Mouse (Mus musculus) intestine, embryonic 15.5 days (tissue): ENCODE data around the gene Lonp2. TPM values are rescaled to one million over a fixed set of nuclear protein-coding genes. Genes with fewer than 3 reads are reported as not detected.

ENCODE experiments used
- ATAC-seq: fragments of 200-750 bp; cut with Nextera tagmentation; 2 replicates; pipeline ENCODE4 v1.8.0; 2017; ENCODE audit warnings: moderate TSS enrichment, moderate library complexity
- H3K27ac ChIP-seq: fragments of 300-500 bp; sonication (generic); 2 replicates; pipeline ENCODE4 v1.5.1; 2015; ENCODE audit warnings: mild to moderate bottlenecking, inconsistent platforms
- H3K27me3 ChIP-seq: fragments of 300-500 bp; sonication (generic); replicated peaks from 2 replicates; pipeline ENCODE4 v1.6.1; 2015; ENCODE audit warnings: inconsistent platforms
- H3K36me3 ChIP-seq: fragments of 300-500 bp; sonication (generic); 2 replicates; pipeline ENCODE4 v1.6.1; 2015; ENCODE audit warnings: inconsistent platforms
- H3K4me1 ChIP-seq: fragments of 300-500 bp; sonication (generic); replicated peaks from 2 replicates; pipeline ENCODE4 v1.6.1; 2015; ENCODE audit warnings: inconsistent platforms
- H3K4me2 ChIP-seq: fragments of 300-500 bp; sonication (generic); replicated peaks from 2 replicates; pipeline ENCODE4 v1.6.1; 2015; ENCODE audit warnings: mild to moderate bottlenecking, inconsistent platforms
- H3K4me3 ChIP-seq: fragments of 300-500 bp; sonication (generic); replicated peaks from 2 replicates; pipeline ENCODE4 v1.5.1; 2015; ENCODE audit warnings: inconsistent platforms
- H3K9ac ChIP-seq: fragments of 300-500 bp; sonication (generic); 2 replicates; pipeline ENCODE4 v1.6.1; 2015; ENCODE audit warnings: inconsistent platforms
- H3K9me3 ChIP-seq: fragments of 300-500 bp; sonication (generic); 2 replicates; pipeline ENCODE4 v1.6.1; 2016; ENCODE audit warnings: inconsistent platforms
- WGBS: fragments of 180-500 bp; shearing (Covaris S2); methylation state at CpG from one replicate; pipeline ENCODE4 v1.1.7; 2015; 5-methylcytosine and 5-hydroxymethylcytosine counted together
- polyA plus RNA-seq: library from polyadenylated mRNA; unstranded; fragments of >200 nt; fragmentation: Nextera tagmentation; extraction: Ambion mirVana; gene quantifications from 2 replicates; pipeline ENCODE4 v1.2.1, GENCODE M21; 2015

Lonp2 gene
- polyA plus RNA-seq: 60.9 and 63.0 TPM in 2 replicates

- H3K9me3 ChIP-seq: no peaks in the 10 kb centered on the region
- H3K4me1 ChIP-seq: peaks cover 6% of the 10 kb centered on the region
- H3K27me3 ChIP-seq: no peaks in the 10 kb centered on the region
- WGBS: under 1% methylated on average over 62 of the region's 62 CpGs
- H3K27ac ChIP-seq: peak within 1 kb of the TSS; percentile 69
- peak within 1 kb of the TSS; percentile 68 for H3K4me2 ChIP-seq
- peak within 1 kb of the TSS; percentile 62 for H3K4me3 ChIP-seq
- H3K36me3 ChIP-seq: no peaks in the 10 kb centered on the region
- H3K9ac ChIP-seq: peak within 1 kb of the TSS; percentile 68
- peak; percentile 100 for ATAC-seq
These were observed at the start of gene Lonp2 for GRCm38 (mm10) chr8:86623911-86624731. TSS of gene Lonp2 (plus strand) at chr8:86624043.

- Histone ChIP-seq H3K4me3 (no peak overlapping the region), H3K36me3 (no peaks in the 10 kb centered on the region), H3K27ac (no peak overlapping the region), H3K27me3 (no peaks in the 10 kb centered on the region), H3K9me3 (no peaks in the 10 kb centered on the region), H3K9ac (no peak overlapping the region), H3K4me1 (peaks cover 4% of the 10 kb centered on the region; the same call in 1 of the 2 replicates), H3K4me2 (no peak overlapping the region)
- no peak for ATAC-seq
- 82% methylated on average over 8 of the region's 8 CpGs for WGBS
These were observed 46.3 kb upstream of the Lonp2 start for GRCm38 (mm10) chr8:86577547-86577946.

- H3K36me3 ChIP-seq: no peaks in the 10 kb centered on the region
- peaks cover 4% of the 10 kb centered on the region; the same call in 1 of the 2 replicates for H3K4me1 ChIP-seq
- no peak overlapping the region for H3K4me3 ChIP-seq
- no peak for ATAC-seq
- no peak overlapping the region for H3K4me2 ChIP-seq
- no peak overlapping the region for H3K27ac ChIP-seq
- H3K9ac ChIP-seq: no peak overlapping the region
- WGBS: 40% methylated on average over 9 of the region's 9 CpGs
- no peaks in the 10 kb centered on the region for H3K27me3 ChIP-seq
- no peaks in the 10 kb centered on the region for H3K9me3 ChIP-seq
These were observed 45.8 kb upstream of the Lonp2 start for GRCm38 (mm10) chr8:86578076-86578475.

- Histone ChIP-seq H3K27me3 (no peaks in the 10 kb centered on the region), H3K4me3 (no peak overlapping the region), H3K4me1 (peaks cover 4% of the 10 kb centered on the region; the same call in 1 of the 2 replicates), H3K9me3 (no peaks in the 10 kb centered on the region), H3K4me2 (no peak overlapping the region), H3K9ac (no peak overlapping the region), H3K36me3 (no peaks in the 10 kb centered on the region), H3K27ac (no peak overlapping the region)
- 65% methylated on average over 8 of the region's 8 CpGs for WGBS
- no peak for ATAC-seq
These were observed 45.1 kb upstream of the Lonp2 start for GRCm38 (mm10) chr8:86578693-86579092.

GRCm38 (mm10) chr8:86580458-86580857, 43.4 kb upstream of the Lonp2 start, which contains the start of gene Abcc12:
TSS of gene Abcc12 (minus strand) at chr8:86580686.
- no peak within 1 kb of the TSS for H3K27ac ChIP-seq
- H3K36me3 ChIP-seq: no peaks in the 10 kb centered on the region
- no peak within 1 kb of the TSS for H3K9ac ChIP-seq
- H3K27me3 ChIP-seq: no peaks in the 10 kb centered on the region
- H3K4me2 ChIP-seq: no peak within 1 kb of the TSS
- H3K4me1 ChIP-seq: peaks cover 4% of the 10 kb centered on the region; the same call in 1 of the 2 replicates
- ATAC-seq: no peak
- H3K9me3 ChIP-seq: no peaks in the 10 kb centered on the region
- no peak within 1 kb of the TSS for H3K4me3 ChIP-seq

- Histone ChIP-seq H3K9me3 (no peaks in the 10 kb centered on the region), H3K27me3 (no peaks in the 10 kb centered on the region), H3K4me3 (no peak overlapping the region), H3K27ac (no peak overlapping the region), H3K9ac (no peak overlapping the region), H3K4me2 (no peak overlapping the region), H3K4me1 (peaks cover 4% of the 10 kb centered on the region; the same call in 1 of the 2 replicates), H3K36me3 (no peaks in the 10 kb centered on the region)
- WGBS: 76% methylated on average over 4 of the region's 4 CpGs
- ATAC-seq: no peak
These were observed 41.9 kb upstream of the Lonp2 start for GRCm38 (mm10) chr8:86581921-86582331.

GRCm38 (mm10) chr8:86585118-86585517, 38.7 kb upstream of the Lonp2 start:
- Histone ChIP-seq H3K9ac (peak overlapping the region; percentile 34; the same call in 1 of the 2 replicates), H3K4me3 (peak overlapping the region; percentile 42)

GRCm38 (mm10) chr8:86585532-86585931, 38.3 kb upstream of the Lonp2 start:
- ATAC-seq: peak; percentile 77
- H3K4me3 ChIP-seq: peak overlapping the region; percentile 42
- H3K4me2 ChIP-seq: peak overlapping the region; percentile 81
- H3K27me3 ChIP-seq: no peaks in the 10 kb centered on the region
- peak overlapping the region; percentile 34; the same call in 1 of the 2 replicates for H3K9ac ChIP-seq
- no peaks in the 10 kb centered on the region for H3K36me3 ChIP-seq
- under 1% methylated on average over 16 of the region's 16 CpGs for WGBS
- no peaks in the 10 kb centered on the region for H3K9me3 ChIP-seq
- H3K4me1 ChIP-seq: no peaks in the 10 kb centered on the region
- H3K27ac ChIP-seq: no peak overlapping the region

More at GRCm38 (mm10) chr8:86585118-86585517, 38.7 kb upstream of the Lonp2 start:
- Histone ChIP-seq H3K27me3 (no peaks in the 10 kb centered on the region), H3K4me1 (no peaks in the 10 kb centered on the region), H3K36me3 (no peaks in the 10 kb centered on the region), H3K27ac (no peak overlapping the region), H3K9me3 (no peaks in the 10 kb centered on the region), H3K4me2 (peak overlapping the region; percentile 81)
- 5% methylated on average over 11 of the region's 11 CpGs for WGBS
- ATAC-seq: peak; percentile 84

- Histone ChIP-seq H3K4me2 (no peak overlapping the region), H3K4me3 (no peak overlapping the region), H3K36me3 (no peaks in the 10 kb centered on the region), H3K4me1 (no peaks in the 10 kb centered on the region), H3K27me3 (no peaks in the 10 kb centered on the region), H3K9me3 (no peaks in the 10 kb centered on the region), H3K9ac (no peak overlapping the region), H3K27ac (no peak overlapping the region)
- no peak for ATAC-seq
- 45% methylated on average over 5 of the region's 5 CpGs for WGBS
These were observed 37.8 kb upstream of the Lonp2 start for GRCm38 (mm10) chr8:86586058-86586457.

- Histone ChIP-seq H3K9me3 (no peaks in the 10 kb centered on the region), H3K4me2 (no peak overlapping the region), H3K9ac (no peak overlapping the region), H3K27ac (no peak overlapping the region), H3K36me3 (no peaks in the 10 kb centered on the region), H3K4me3 (no peak overlapping the region), H3K4me1 (no peaks in the 10 kb centered on the region), H3K27me3 (no peaks in the 10 kb centered on the region)
- WGBS: 52% methylated on average over 6 of the region's 6 CpGs
- ATAC-seq: no peak
These were observed 37.2 kb upstream of the Lonp2 start for GRCm38 (mm10) chr8:86586642-86587041.

GRCm38 (mm10) chr8:86588338-86588737, 35.5 kb upstream of the Lonp2 start:
- Histone ChIP-seq H3K27me3 (no peaks in the 10 kb centered on the region), H3K4me2 (no peak overlapping the region), H3K4me3 (no peak overlapping the region), H3K27ac (no peak overlapping the region), H3K9me3 (no peaks in the 10 kb centered on the region), H3K9ac (no peak overlapping the region), H3K4me1 (peaks cover under 1% of the 10 kb centered on the region; the same call in 1 of the 2 replicates), H3K36me3 (no peaks in the 10 kb centered on the region)
- no peak for ATAC-seq
- 88% methylated on average over 5 of the region's 5 CpGs for WGBS

- H3K9ac ChIP-seq: no peak overlapping the region
- ATAC-seq: peak; percentile 49; the same call in 1 of the 2 replicates
- H3K27me3 ChIP-seq: no peaks in the 10 kb centered on the region
- peaks cover 3% of the 10 kb centered on the region; the same call in 1 of the 2 replicates for H3K4me1 ChIP-seq
- H3K4me3 ChIP-seq: no peak overlapping the region
- H3K9me3 ChIP-seq: no peaks in the 10 kb centered on the region
- H3K36me3 ChIP-seq: no peaks in the 10 kb centered on the region
- no peak overlapping the region for H3K27ac ChIP-seq
- 0 out of 2 replicates have a peak overlapping the region, but pooled peaks have one; percentile 12 for H3K4me2 ChIP-seq
- WGBS: 29% methylated on average over 10 of the region's 10 CpGs
These were observed 30.7 kb upstream of the Lonp2 start for GRCm38 (mm10) chr8:86593099-86593498.
